Mouse (Mus musculus): ENCODE measurements around the gene Gm21885. TPM values are rescaled to one million over a fixed set of nuclear protein-coding genes. Genes with fewer than 3 reads are reported as not detected.

Gene Gm21885
- polyA plus RNA-seq, 1 experiment from 2014 or later = not detected

GRCm38 (mm10) chr11:94274206-94274867, 7.3 kb upstream of the Gm21885 start:
- Histone ChIP-seq H3K4me1 (replicated peaks) (peaks cover 15% of the 10 kb centered on the region), H3K4me3 (no peak overlapping the region), H3K27me3 (ENCODE audit: insufficient read depth, poor library complexity, severe bottlenecking) (0 out of 2 replicates have a peak, but pooled peaks cover 9% of the 10 kb centered on the region), H3K27ac (peak overlapping the region; percentile 41), H3K36me3 (no peaks in the 10 kb centered on the region), H3K9me3 (no peaks in the 10 kb centered on the region)
- no peak for DNase-seq (ENCODE audit: low spot score)
- 95% methylated on average over 10 of the region's 10 CpGs for WGBS

GRCm38 (mm10) chr11:94275226-94275625, 6.4 kb upstream of the Gm21885 start:
- no peaks in the 10 kb centered on the region for H3K9me3 ChIP-seq
- DNase-seq (ENCODE audit: low spot score) = no peak
- peaks cover 17% of the 10 kb centered on the region for H3K4me1 ChIP-seq (replicated peaks)
- 0 out of 2 replicates have a peak, but pooled peaks cover 9% of the 10 kb centered on the region for H3K27me3 ChIP-seq (ENCODE audit: insufficient read depth, poor library complexity, severe bottlenecking)
- WGBS = 85% methylated on average over 7 of the region's 7 CpGs
- H3K4me3 ChIP-seq = no peak overlapping the region
- no peaks in the 10 kb centered on the region for H3K36me3 ChIP-seq
- no peak overlapping the region for H3K27ac ChIP-seq

GRCm38 (mm10) chr11:94275686-94276085, 6.0 kb upstream of the Gm21885 start:
- Histone ChIP-seq H3K36me3 (no peaks in the 10 kb centered on the region), H3K4me3 (no peak overlapping the region), H3K4me1 (replicated peaks) (peaks cover 21% of the 10 kb centered on the region), H3K27ac (no peak overlapping the region), H3K9me3 (no peaks in the 10 kb centered on the region), H3K27me3 (ENCODE audit: insufficient read depth, poor library complexity, severe bottlenecking) (0 out of 2 replicates have a peak, but pooled peaks cover 9% of the 10 kb centered on the region)
- 84% methylated on average over 2 of the region's 2 CpGs for WGBS
- no peak for DNase-seq (ENCODE audit: low spot score)

- H3K4me3 ChIP-seq = peak overlapping the region; percentile 41
- peaks cover 23% of the 10 kb centered on the region for H3K4me1 ChIP-seq (replicated peaks)
- H3K27me3 ChIP-seq (ENCODE audit: insufficient read depth, poor library complexity, severe bottlenecking) = 0 out of 2 replicates have a peak, but pooled peaks cover 9% of the 10 kb centered on the region
- H3K27ac ChIP-seq = peak overlapping the region; percentile 76
- WGBS = 6% methylated on average over 20 of the region's 20 CpGs
- H3K9me3 ChIP-seq = no peaks in the 10 kb centered on the region
- no peaks in the 10 kb centered on the region for H3K36me3 ChIP-seq
- peak; percentile 87 for DNase-seq (ENCODE audit: low spot score)
Measured at GRCm38 (mm10) chr11:94276869-94277337, 4.8 kb upstream of the Gm21885 start.

- H3K27me3 ChIP-seq (ENCODE audit: insufficient read depth, poor library complexity, severe bottlenecking) = no peaks in the 10 kb centered on the region
- peaks cover 10% of the 10 kb centered on the region for H3K4me1 ChIP-seq (replicated peaks)
- DNase-seq (ENCODE audit: low spot score) = no peak
- no peak overlapping the region for H3K4me3 ChIP-seq
- no peaks in the 10 kb centered on the region for H3K9me3 ChIP-seq
- peaks cover 48% of the 10 kb centered on the region for H3K36me3 ChIP-seq
- H3K27ac ChIP-seq = no peak overlapping the region
- WGBS = 71% methylated on average over 5 of the region's 5 CpGs
Measured at GRCm38 (mm10) chr11:94282291-94282690, 618 bp downstream of the Gm21885 start.

GRCm38 (mm10) chr11:94283536-94284099, 1.9 kb downstream of the Gm21885 start:
- no peak for DNase-seq (ENCODE audit: low spot score)
- H3K27ac ChIP-seq = no peak overlapping the region
- no peak overlapping the region for H3K4me3 ChIP-seq
- peaks cover 8% of the 10 kb centered on the region; the same call in 1 of the 2 replicates for H3K4me1 ChIP-seq (replicated peaks)
- peaks cover 61% of the 10 kb centered on the region for H3K36me3 ChIP-seq
- no peaks in the 10 kb centered on the region for H3K9me3 ChIP-seq
- no peaks in the 10 kb centered on the region for H3K27me3 ChIP-seq (ENCODE audit: insufficient read depth, poor library complexity, severe bottlenecking)
- 95% methylated on average over 6 of the region's 6 CpGs for WGBS

GRCm38 (mm10) chr11:94285886-94286574, 4.4 kb downstream of the Gm21885 start:
- no peak for DNase-seq (ENCODE audit: low spot score)
- H3K36me3 ChIP-seq = peaks cover 85% of the 10 kb centered on the region
- H3K27ac ChIP-seq = no peak overlapping the region
- WGBS = 94% methylated on average over 11 of the region's 11 CpGs
- H3K4me1 ChIP-seq (replicated peaks) = no peaks in the 10 kb centered on the region
- H3K4me3 ChIP-seq = no peak overlapping the region
- no peaks in the 10 kb centered on the region for H3K9me3 ChIP-seq
- no peaks in the 10 kb centered on the region for H3K27me3 ChIP-seq (ENCODE audit: insufficient read depth, poor library complexity, severe bottlenecking)

- Histone ChIP-seq H3K27me3 (ENCODE audit: insufficient read depth, poor library complexity, severe bottlenecking) (no peaks in the 10 kb centered on the region), H3K36me3 (peaks cover 96% of the 10 kb centered on the region), H3K4me1 (replicated peaks) (no peaks in the 10 kb centered on the region), H3K9me3 (no peaks in the 10 kb centered on the region), H3K4me3 (no peak overlapping the region), H3K27ac (no peak overlapping the region)
- 95% methylated on average over 5 of the region's 5 CpGs for WGBS
- DNase-seq (ENCODE audit: low spot score) = no peak
Measured at GRCm38 (mm10) chr11:94287105-94287504, 5.4 kb downstream of the Gm21885 start.

- Histone ChIP-seq H3K36me3 (peaks cover 100% of the 10 kb centered on the region), H3K27ac (no peak overlapping the region), H3K27me3 (ENCODE audit: insufficient read depth, poor library complexity, severe bottlenecking) (no peaks in the 10 kb centered on the region), H3K4me3 (no peak overlapping the region), H3K4me1 (replicated peaks) (no peaks in the 10 kb centered on the region), H3K9me3 (no peaks in the 10 kb centered on the region)
- 95% methylated on average over 10 of the region's 10 CpGs for WGBS
- no peak for DNase-seq (ENCODE audit: low spot score)
Measured at GRCm38 (mm10) chr11:94290062-94290740, 8.5 kb downstream of the Gm21885 start.

GRCm38 (mm10) chr11:94294996-94295845, 13.5 kb downstream of the Gm21885 start:
- Histone ChIP-seq H3K36me3 (peaks cover 100% of the 10 kb centered on the region), H3K9me3 (no peaks in the 10 kb centered on the region), H3K27me3 (ENCODE audit: insufficient read depth, poor library complexity, severe bottlenecking) (no peaks in the 10 kb centered on the region), H3K27ac (no peak overlapping the region), H3K4me1 (replicated peaks) (no peaks in the 10 kb centered on the region), H3K4me3 (no peak overlapping the region)
- DNase-seq (ENCODE audit: low spot score) = no peak
- 79% methylated on average over 9 of the region's 9 CpGs for WGBS

- Histone ChIP-seq H3K9me3 (no peaks in the 10 kb centered on the region), H3K4me3 (no peak overlapping the region), H3K36me3 (peaks cover 49% of the 10 kb centered on the region), H3K4me1 (replicated peaks) (peaks cover 24% of the 10 kb centered on the region), H3K27ac (no peak overlapping the region), H3K27me3 (ENCODE audit: insufficient read depth, poor library complexity, severe bottlenecking) (no peaks in the 10 kb centered on the region)
- WGBS = 87% methylated on average over 1 of the region's 1 CpGs
- no peak for DNase-seq (ENCODE audit: low spot score)
Measured at GRCm38 (mm10) chr11:94312733-94313132, 31.1 kb downstream of the Gm21885 start.

GRCm38 (mm10) chr11:94314098-94314652, 32.5 kb downstream of the Gm21885 start:
- Histone ChIP-seq H3K27me3 (ENCODE audit: insufficient read depth, poor library complexity, severe bottlenecking) (no peaks in the 10 kb centered on the region), H3K4me3 (no peak overlapping the region), H3K36me3 (peaks cover 49% of the 10 kb centered on the region), H3K27ac (no peak overlapping the region), H3K4me1 (replicated peaks) (peaks cover 28% of the 10 kb centered on the region), H3K9me3 (no peaks in the 10 kb centered on the region)
- WGBS = 96% methylated on average over 2 of the region's 2 CpGs
- DNase-seq (ENCODE audit: low spot score) = no peak
